Mouse (Mus musculus): ENCODE measurements at regions not wholly inside any gene's neighbourhood (a gene's known extent, or its start where the extent isn't known, plus 50 kb on each side); places are given as distances from the start of the nearest gene placed in this dataset.

- Histone ChIP-seq H3K27ac (peak overlapping the region; percentile 76), H3K4me3 (peak overlapping the region; percentile 58)
- peak; percentile 55 for DNase-seq
- TF ChIP-seq CTCF (IDR thresholded peaks at IDR 0.05), result no peak
- intact Hi-C loops (cut with DNase I), result no loop called here
Observed at GRCm38 (mm10) chr10:98684195-98684594, 230.0 kb upstream of the Atp2b1 start.

- Histone ChIP-seq H3K4me3 (peak overlapping the region; percentile 58), H3K27ac (peak overlapping the region; percentile 76)
- no peak for TF ChIP-seq CTCF (IDR thresholded peaks at IDR 0.05)
- intact Hi-C loops (cut with DNase I), result no loop called here
- DNase-seq, result no peak
Observed at GRCm38 (mm10) chr10:98684707-98685106, 229.5 kb upstream of the Atp2b1 start.

- intact Hi-C loops (cut with DNase I), result no loop called here
- TF ChIP-seq CTCF (IDR thresholded peaks at IDR 0.05), result no peak
- DNase-seq, result no peak
- no peak overlapping the region for H3K4me3 ChIP-seq
- H3K27ac ChIP-seq, result no peak overlapping the region
Observed at GRCm38 (mm10) chr10:98685739-98686138, 228.5 kb upstream of the Atp2b1 start.

GRCm38 (mm10) chr10:98686370-98686769, 227.8 kb upstream of the Atp2b1 start:
- no peak for TF ChIP-seq CTCF (IDR thresholded peaks at IDR 0.05)
- H3K27ac ChIP-seq, result no peak overlapping the region
- no peak for DNase-seq
- intact Hi-C loops (cut with DNase I), result no loop called here
- H3K4me3 ChIP-seq, result no peak overlapping the region

GRCm38 (mm10) chr10:98691816-98692215, 222.4 kb upstream of the Atp2b1 start:
- Histone ChIP-seq H3K27ac (no peak overlapping the region), H3K4me3 (no peak overlapping the region)
- intact Hi-C loops (cut with DNase I), result no loop called here
- TF ChIP-seq CTCF (IDR thresholded peaks at IDR 0.05), result no peak
- DNase-seq, result peak; percentile 20

- no peak for TF ChIP-seq CTCF (IDR thresholded peaks at IDR 0.05)
- DNase-seq, result no peak
- Histone ChIP-seq H3K27ac (no peak overlapping the region), H3K4me3 (no peak overlapping the region)
- intact Hi-C loops (cut with DNase I), result no loop called here
Observed at GRCm38 (mm10) chr10:98694690-98695370, 219.4 kb upstream of the Atp2b1 start.

- no peak overlapping the region for H3K27ac ChIP-seq
- intact Hi-C loops (cut with DNase I), result no loop called here
- H3K4me3 ChIP-seq, result no peak overlapping the region
- DNase-seq, result no peak
- TF ChIP-seq CTCF (IDR thresholded peaks at IDR 0.05), result no peak
Observed at GRCm38 (mm10) chr10:98695371-98695725, 218.9 kb upstream of the Atp2b1 start.

- intact Hi-C loops (cut with DNase I), result no loop called here
- H3K27ac ChIP-seq, result no peak overlapping the region
- H3K4me3 ChIP-seq, result no peak overlapping the region
- no peak for DNase-seq
- TF ChIP-seq CTCF (IDR thresholded peaks at IDR 0.05), result no peak
Observed at GRCm38 (mm10) chr10:98697866-98698265, 216.3 kb upstream of the Atp2b1 start.

GRCm38 (mm10) chr10:98699579-98699978, 214.6 kb upstream of the Atp2b1 start:
- H3K27ac ChIP-seq, result peak overlapping the region; percentile 13; the same call in 1 of the 2 replicates
- intact Hi-C loops (cut with DNase I), result no loop called here
- no peak for DNase-seq
- H3K4me3 ChIP-seq, result no peak overlapping the region
- no peak for TF ChIP-seq CTCF (IDR thresholded peaks at IDR 0.05)

- no peak for TF ChIP-seq CTCF (IDR thresholded peaks at IDR 0.05)
- DNase-seq, result no peak
- intact Hi-C loops (cut with DNase I), result no loop called here
Observed at GRCm38 (mm10) chr10:98700407-98700806, 213.8 kb upstream of the Atp2b1 start.

GRCm38 (mm10) chr10:98701285-98701684, 212.9 kb upstream of the Atp2b1 start:
- peak overlapping the region; percentile 56; the same call in 1 of the 2 replicates for H3K27ac ChIP-seq
- DNase-seq, result no peak
- no peak for TF ChIP-seq CTCF (IDR thresholded peaks at IDR 0.05)
- no peak overlapping the region for H3K4me3 ChIP-seq
- intact Hi-C loops (cut with DNase I), result no loop called here

More at GRCm38 (mm10) chr10:98700407-98700806, 213.8 kb upstream of the Atp2b1 start:
- Histone ChIP-seq H3K27ac (peak overlapping the region; percentile 56; the same call in 1 of the 2 replicates), H3K4me3 (no peak overlapping the region)

- Histone ChIP-seq H3K4me3 (no peak overlapping the region), H3K27ac (no peak overlapping the region)
- no peak for TF ChIP-seq CTCF (IDR thresholded peaks at IDR 0.05)
- intact Hi-C loops (cut with DNase I), result no loop called here
- no peak for DNase-seq
Observed at GRCm38 (mm10) chr10:98702470-98703215, 211.6 kb upstream of the Atp2b1 start.

GRCm38 (mm10) chr10:98703642-98704293, 210.4 kb upstream of the Atp2b1 start:
- DNase-seq, result no peak
- no peak for TF ChIP-seq CTCF (IDR thresholded peaks at IDR 0.05)
- intact Hi-C loops (cut with DNase I), result no loop called here
- no peak overlapping the region for H3K27ac ChIP-seq
- no peak overlapping the region for H3K4me3 ChIP-seq

Data from gastrocnemius, adult 2 months (tissue).